ENCODE assay signal across 30 mouse cellular contexts in the genomic region with DNA sequence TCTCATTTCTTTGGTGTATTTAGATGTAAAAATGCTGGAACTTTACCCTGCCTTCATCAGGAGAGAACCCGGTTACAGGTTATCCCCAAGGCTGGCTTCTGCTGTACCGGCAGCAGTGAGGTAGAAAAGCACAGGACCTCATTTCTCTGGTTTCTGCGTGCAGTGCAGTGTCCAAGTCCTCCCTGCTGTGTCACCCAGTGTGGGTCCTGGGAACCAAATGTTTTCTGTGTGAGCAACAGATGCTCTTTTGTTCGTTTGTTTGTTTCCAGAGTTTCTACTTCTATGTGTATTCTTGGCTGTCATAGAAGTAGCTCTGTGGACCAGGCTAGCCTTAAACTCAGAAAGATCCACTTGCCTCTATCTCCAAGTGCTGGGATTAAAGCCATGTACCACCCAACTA. TPM values are rescaled to one million over a fixed set of nuclear protein-coding genes. Genes with fewer than 3 reads are reported as not detected.
A peak's percentile ranks its signal among the peaks of the same experiment; 100 is the strongest.
DNase-seq lines count a peak whose midpoint lies in the region; ATAC-seq and TF ChIP-seq lines count a peak whose summit lies in the region.
"Had no signal": no experiment of that assay in that cellular context is flagged by ENCODE, and none has a peak within 500 bp of the region (broad histone marks: within the 10 kb centered on the region; RNA-seq: fewer than 3 reads in every experiment).

No protein-coding gene starts in this region.

- H3K27ac ChIP-seq in midbrain, embryonic 11.5 days (ENCODE audit: low read depth, low read length): no peak overlapping the region
- H3K27ac ChIP-seq in midbrain, embryonic 14.5 days (replicated peaks; ENCODE audit: low read depth, low read length): no peak overlapping the region
- no peak overlapping the region for H3K27ac ChIP-seq in hindbrain, postnatal 0 days
- H3K27ac ChIP-seq: embryonic facial prominence, embryonic 13.5 days; forebrain, embryonic 10.5 days; forebrain, embryonic 15.5 days; heart, embryonic 10.5 days; heart, embryonic 15.5 days; kidney, embryonic 15.5 days; liver, embryonic 14.5 days; macrophage; midbrain, embryonic 15.5 days; neural tube, embryonic 15.5 days had no signal

- no peaks in the 10 kb centered on the region for H3K9me3 ChIP-seq in midbrain, embryonic 11.5 days (ENCODE audit: control insufficient read depth, low read length)
- no peaks in the 10 kb centered on the region for H3K9me3 ChIP-seq in midbrain, embryonic 14.5 days (ENCODE audit: control insufficient read depth, low read length)
- H3K9me3 ChIP-seq in hindbrain, postnatal 0 days (ENCODE audit: low read length): no peaks in the 10 kb centered on the region
- H3K9me3 ChIP-seq: embryonic facial prominence, embryonic 13.5 days; forebrain, embryonic 10.5 days; forebrain, embryonic 15.5 days; heart, embryonic 10.5 days; heart, embryonic 15.5 days; kidney, embryonic 15.5 days; midbrain, embryonic 15.5 days; neural tube, embryonic 15.5 days had no signal

- no peak for DNase-seq in cerebellum, postnatal 4 days (ENCODE audit: low spot score in 2 of 2)
- DNase-seq in midbrain, embryonic 11.5 days (ENCODE audit: low spot score, missing footprints): peak; percentile 61
- DNase-seq in midbrain, embryonic 14.5 days: no peak
- DNase-seq in cerebellum, adult 9-11 months: peak; percentile 69
- no peak for DNase-seq in hindbrain, postnatal 0 days (ENCODE audit: low spot score)
- no peak for DNase-seq in kidney, adult 9 months
- DNase-seq: adrenal gland, adult 8-10 months; embryo, embryonic 11 days; kidney, postnatal 36 days; layer of hippocampus, postnatal 36 days; liver; lung, adult 2 months; lung, postnatal 10 days; retina, postnatal 1 day; right cerebral cortex, postnatal 14 days; thymus, postnatal 4 days had no signal

- peaks cover 2% of the 10 kb centered on the region for H3K36me3 ChIP-seq in midbrain, embryonic 11.5 days (ENCODE audit: control insufficient read depth, insufficient read depth, low read length)
- peaks cover 79% of the 10 kb centered on the region for H3K36me3 ChIP-seq in midbrain, embryonic 14.5 days (ENCODE audit: control insufficient read depth, insufficient read depth, low read length)
- H3K36me3 ChIP-seq in hindbrain, postnatal 0 days (ENCODE audit: insufficient read depth, low read length): peaks cover 62% of the 10 kb centered on the region

- 89% methylated on average over 4 of the region's 4 CpGs for WGBS in midbrain, embryonic 11.5 days
- 86% methylated on average over 4 of the region's 4 CpGs for WGBS in midbrain, embryonic 14.5 days
- WGBS in hindbrain, postnatal 0 days: 74% methylated on average over 4 of the region's 4 CpGs

- ATAC-seq in cerebellum, adult (ENCODE audit: insufficient number of reproducible peaks, low FRiP score, low TSS enrichment): peak; percentile 61; the same call in 1 of the 2 replicates
- ATAC-seq in midbrain, embryonic 11.5 days (ENCODE audit: low FRiP score): no peak
- ATAC-seq in midbrain, embryonic 14.5 days (ENCODE audit: low FRiP score, low TSS enrichment): no peak
- ATAC-seq in hindbrain, postnatal 0 days: no peak
- ATAC-seq: forebrain, embryonic 15.5 days; hindbrain, embryonic 16.5 days; intestine, embryonic 16.5 days; midbrain, embryonic 15.5 days had no signal

- no peak overlapping the region for H3K4me3 ChIP-seq in midbrain, embryonic 11.5 days (ENCODE audit: low read depth, low read length)
- H3K4me3 ChIP-seq in midbrain, embryonic 14.5 days (replicated peaks; ENCODE audit: low read depth, low read length): no peak overlapping the region
- no peak overlapping the region for H3K4me3 ChIP-seq in hindbrain, postnatal 0 days (ENCODE audit: low read length)
- H3K4me3 ChIP-seq: embryonic facial prominence, embryonic 13.5 days; forebrain, embryonic 10.5 days; forebrain, embryonic 15.5 days; heart, embryonic 10.5 days; heart, embryonic 15.5 days; kidney, embryonic 15.5 days; midbrain, embryonic 15.5 days; neural tube, embryonic 15.5 days had no signal

- H3K4me2 ChIP-seq in midbrain, embryonic 11.5 days: no peak overlapping the region
- H3K4me2 ChIP-seq in midbrain, embryonic 14.5 days (ENCODE audit: low read length): no peak overlapping the region
- no peak overlapping the region for H3K4me2 ChIP-seq in hindbrain, postnatal 0 days (ENCODE audit: low read depth, low read length)
- H3K4me2 ChIP-seq: embryonic facial prominence, embryonic 13.5 days; forebrain, embryonic 15.5 days; heart, embryonic 15.5 days; kidney, embryonic 15.5 days; midbrain, embryonic 15.5 days; neural tube, embryonic 15.5 days had no signal

- H3K27me3 ChIP-seq in midbrain, embryonic 11.5 days (ENCODE audit: control insufficient read depth, insufficient read depth, low read length): no peaks in the 10 kb centered on the region
- H3K27me3 ChIP-seq in midbrain, embryonic 14.5 days (ENCODE audit: control insufficient read depth, insufficient read depth, low read length): no peaks in the 10 kb centered on the region
- H3K27me3 ChIP-seq in hindbrain, postnatal 0 days (ENCODE audit: insufficient read depth, low read length): no peaks in the 10 kb centered on the region
- H3K27me3 ChIP-seq: CH12.LX; embryonic facial prominence, embryonic 13.5 days; forebrain, embryonic 15.5 days; heart, embryonic 15.5 days; kidney, embryonic 15.5 days; midbrain, embryonic 15.5 days; neural tube, embryonic 15.5 days had no signal

- H3K4me1 ChIP-seq in midbrain, embryonic 11.5 days (ENCODE audit: control insufficient read depth, insufficient read depth, low read length): no peaks in the 10 kb centered on the region
- no peaks in the 10 kb centered on the region for H3K4me1 ChIP-seq in midbrain, embryonic 14.5 days (ENCODE audit: control insufficient read depth, insufficient read depth, low read length)
- H3K4me1 ChIP-seq in hindbrain, postnatal 0 days (ENCODE audit: insufficient read depth, low read length): no peaks in the 10 kb centered on the region
- H3K4me1 ChIP-seq: embryonic facial prominence, embryonic 13.5 days; forebrain, embryonic 10.5 days; forebrain, embryonic 15.5 days; heart, embryonic 10.5 days; heart, embryonic 15.5 days; kidney, embryonic 15.5 days; midbrain, embryonic 15.5 days; neural tube, embryonic 15.5 days had no signal

- H3K9ac ChIP-seq in midbrain, embryonic 11.5 days (ENCODE audit: low read length): no peak overlapping the region
- H3K9ac ChIP-seq in midbrain, embryonic 14.5 days (replicated peaks; ENCODE audit: low read length): no peak overlapping the region
- H3K9ac ChIP-seq in hindbrain, postnatal 0 days (replicated peaks; ENCODE audit: low read length): no peak overlapping the region
- H3K9ac ChIP-seq: embryonic facial prominence, embryonic 13.5 days; forebrain, embryonic 15.5 days; heart, embryonic 15.5 days; kidney, embryonic 15.5 days; liver, embryonic 14.5 days; midbrain, embryonic 15.5 days; neural tube, embryonic 15.5 days had no signal

- no peak for TF ChIP-seq CTCF in hindbrain, postnatal 0 days (IDR thresholded peaks at IDR 0.05; ENCODE audit: low read depth)

RNA-seq across cellular contexts. Expression of a gene that starts 28.3 kb away (rescaled TPM):
- 52.7 and 53.2 TPM in 2 replicates for polyA plus RNA-seq in midbrain, embryonic 11.5 days (2014; fragmentation: Nextera tagmentation; extraction: Ambion mirVana)
- polyA plus RNA-seq in midbrain, embryonic 14.5 days (2014; fragmentation: Nextera tagmentation; extraction: Ambion mirVana): 157 and 160 TPM in 2 replicates
- total RNA-seq in hindbrain, postnatal 0 days (2014; rRNA removed): 110 and 114 TPM in 2 replicates
- 195 and 197 TPM in 2 replicates for polyA plus RNA-seq in hindbrain, postnatal 0 days (2015; fragmentation: Nextera tagmentation; extraction: Ambion mirVana)

RNA-seq across cellular contexts. Expression of a gene that starts 45.0 kb away (rescaled TPM):
- polyA plus RNA-seq in midbrain, embryonic 11.5 days (2014; fragmentation: Nextera tagmentation; extraction: Ambion mirVana): 22.2 and 25.4 TPM in 2 replicates
- polyA plus RNA-seq in midbrain, embryonic 14.5 days (2014; fragmentation: Nextera tagmentation; extraction: Ambion mirVana): 10.3 and 16.1 TPM in 2 replicates
- total RNA-seq in hindbrain, postnatal 0 days (2014; rRNA removed): 10.7 and 24.1 TPM in 2 replicates
- polyA plus RNA-seq in hindbrain, postnatal 0 days (2015; fragmentation: Nextera tagmentation; extraction: Ambion mirVana): 8.1 and 8.9 TPM in 2 replicates

RNA-seq across cellular contexts. Expression of a gene that starts 45.3 kb away (rescaled TPM):
- polyA plus RNA-seq in midbrain, embryonic 11.5 days (2014; fragmentation: Nextera tagmentation; extraction: Ambion mirVana): 17.7 and 18.0 TPM in 2 replicates
- polyA plus RNA-seq in midbrain, embryonic 14.5 days (2014; fragmentation: Nextera tagmentation; extraction: Ambion mirVana): 11.2 and 13.0 TPM in 2 replicates
- 6.4 and 10.8 TPM in 2 replicates for total RNA-seq in hindbrain, postnatal 0 days (2014; rRNA removed)
- 6.4 and 7.3 TPM in 2 replicates for polyA plus RNA-seq in hindbrain, postnatal 0 days (2015; fragmentation: Nextera tagmentation; extraction: Ambion mirVana)

Comparison
In these comparisons a context has a peak if more than half of its experiments do, and no peak if none do; other contexts are left out.
1. DNase-seq: peak in midbrain, embryonic 11.5 days (single experiment) and cerebellum, adult 9-11 months (single experiment); none in cerebellum, postnatal 4 days (0 of 2), midbrain, embryonic 14.5 days (single experiment), hindbrain, postnatal 0 days (single experiment) and kidney, adult 9 months (single experiment).